Mouse (Mus musculus) heart, embryonic 14.5 days (tissue): ENCODE measurements around the gene Cyp3a41a. TPM values are rescaled to one million over a fixed set of nuclear protein-coding genes. Genes with fewer than 3 reads are reported as not detected.
"Not testable (repeated sequence)": the region's sequence is repeated elsewhere in the genome, so short reads cannot be mapped to it uniquely, and the experiment has no call there.

Experiments used
- ATAC-seq: fragments of 200-750 bp; cut with Nextera tagmentation; 2 replicates; pipeline ENCODE4 v1.8.0; 2017; ENCODE audit warnings: low read depth, moderate TSS enrichment; ENCODE audit not compliant: insufficient number of reproducible peaks, insufficient read depth, low FRiP score
- H3K27ac ChIP-seq, 2 experiments: fragments of 200-500 bp in 1 of 2; fragments of 300-500 bp in 1 of 2; sonication (generic) in 1 of 2; replicated peaks in 1 of 2; 2 replicates each; pipeline ENCODE4 v1.5.1; 2012 to 2014; ENCODE audit warnings: low read depth in 2 of 2, low read length in 2 of 2, control low read depth in 1 of 2, mild to moderate bottlenecking in 1 of 2, mixed read lengths in 1 of 2; ENCODE audit not compliant: control insufficient read depth in 1 of 2, insufficient read depth in 1 of 2
- H3K27me3 ChIP-seq: fragments of 300-500 bp; sonication (generic); 2 replicates; pipeline ENCODE4 v1.6.1; 2014; ENCODE audit warnings: mild to moderate bottlenecking, low read length, control low read depth; ENCODE audit not compliant: control insufficient read depth, insufficient read depth
- H3K36me3 ChIP-seq: fragments of 300-500 bp; sonication (generic); 2 replicates; pipeline ENCODE4 v1.6.1; 2014; ENCODE audit warnings: mild to moderate bottlenecking, control low read depth, low read length, mixed read lengths; ENCODE audit not compliant: control insufficient read depth, insufficient read depth
- H3K4me1 ChIP-seq, 2 experiments: fragments of 200-500 bp in 1 of 2; fragments of 300-500 bp in 1 of 2; sonication (generic) in 1 of 2; 2 replicates each; pipeline ENCODE4 v1.6.1; 2012 to 2014; ENCODE audit warnings: low read length in 2 of 2, control low read depth in 1 of 2, mixed read lengths in 1 of 2; ENCODE audit not compliant: control insufficient read depth in 2 of 2, insufficient read depth in 2 of 2
- H3K4me2 ChIP-seq: fragments of 300-500 bp; sonication (generic); 2 replicates; pipeline ENCODE4 v1.6.1; 2014; ENCODE audit warnings: mild to moderate bottlenecking, low read length
- H3K4me3 ChIP-seq, 2 experiments: fragments of 200-500 bp in 1 of 2; fragments of 300-500 bp in 1 of 2; sonication (generic) in 1 of 2; 2 replicates each; pipeline ENCODE4 v1.5.1; 2012 to 2014; ENCODE audit warnings: low read length in 2 of 2, mild to moderate bottlenecking in 2 of 2, control low read depth in 1 of 2, low read depth in 1 of 2, moderate library complexity in 1 of 2; ENCODE audit not compliant: control insufficient read depth in 1 of 2, insufficient read depth in 1 of 2
- H3K9ac ChIP-seq: fragments of 300-500 bp; sonication (generic); 2 replicates; pipeline ENCODE4 v1.6.1; 2014; ENCODE audit warnings: mild to moderate bottlenecking, low read length
- H3K9me3 ChIP-seq: fragments of 300-500 bp; sonication (generic); 2 replicates; pipeline ENCODE4 v1.6.1; 2016; ENCODE audit warnings: low read length, control low read depth; ENCODE audit not compliant: control insufficient read depth
- WGBS: fragments of 180-500 bp; shearing (Covaris S2); extraction: QIAGEN DNeasy Blood & Tissue Kit; methylation state at CpG from one replicate; pipeline ENCODE4 v1.1.7; 2014; 5-methylcytosine and 5-hydroxymethylcytosine counted together
- polyA plus RNA-seq: library from polyadenylated mRNA; unstranded; fragments of >200 nt; fragmentation: Nextera tagmentation; extraction: Ambion mirVana; gene quantifications from 2 replicates; pipeline ENCODE4 v1.2.1, GENCODE M21; 2014

Cyp3a41a gene
- not detected in 2 replicates for polyA plus RNA-seq

DNA sequence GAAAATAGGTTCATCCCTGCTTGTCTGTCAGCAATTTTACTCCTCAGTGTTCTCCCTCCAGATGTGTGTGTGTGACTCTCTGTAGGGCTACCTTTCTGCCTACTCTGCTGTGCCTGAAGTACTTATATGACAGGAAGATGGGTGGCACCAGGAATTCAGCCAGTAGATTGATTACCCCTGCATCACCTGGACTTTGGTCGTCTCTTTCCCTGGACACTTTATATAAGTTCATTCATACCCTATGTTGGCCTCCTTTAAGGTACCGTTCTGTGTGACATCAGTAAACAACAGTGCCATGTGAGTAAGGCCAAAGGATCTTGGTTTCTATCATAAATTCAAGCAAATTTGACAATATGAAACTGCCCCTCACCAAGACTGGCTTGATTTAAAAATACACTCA is at the start of gene Cyp3a41a:
Gene Cyp3a41a (minus strand): TSS at position 101 of the 400 bp plus-strand sequence.
- WGBS, result 38% methylated on average over 1 of the region's 2 CpGs
- H3K4me3 ChIP-seq, H3K9ac ChIP-seq, H3K27me3 ChIP-seq, H3K4me2 ChIP-seq, H3K27ac ChIP-seq, H3K4me1 ChIP-seq, H3K36me3 ChIP-seq, ATAC-seq, H3K9me3 ChIP-seq: not testable (repeated sequence)

DNA sequence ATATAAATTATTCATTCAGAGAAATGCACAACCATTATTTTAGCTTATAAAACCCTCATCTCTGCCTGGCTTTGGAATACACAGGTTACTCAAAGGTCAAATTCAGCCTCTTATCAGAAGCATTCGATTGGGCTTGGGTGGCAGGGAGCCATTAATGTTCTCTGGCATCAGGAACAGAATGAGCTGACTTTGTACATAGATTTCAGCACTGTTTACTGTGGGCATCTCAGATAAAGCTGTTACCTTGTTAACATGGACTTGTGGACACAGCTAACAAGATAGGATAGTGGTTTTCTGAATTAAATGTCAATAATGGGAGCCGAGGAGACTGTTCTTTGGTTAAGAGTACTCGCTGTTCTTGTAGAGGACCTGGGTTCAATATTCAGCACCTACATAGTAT is 17.6 kb upstream of the Cyp3a41a start:
- H3K4me3 ChIP-seq, H3K9me3 ChIP-seq, H3K27me3 ChIP-seq, H3K27ac ChIP-seq, ATAC-seq, H3K36me3 ChIP-seq, H3K9ac ChIP-seq, H3K4me1 ChIP-seq, H3K4me2 ChIP-seq: not testable (repeated sequence)
- 69% methylated on average over 3 of the region's 3 CpGs for WGBS

DNA sequence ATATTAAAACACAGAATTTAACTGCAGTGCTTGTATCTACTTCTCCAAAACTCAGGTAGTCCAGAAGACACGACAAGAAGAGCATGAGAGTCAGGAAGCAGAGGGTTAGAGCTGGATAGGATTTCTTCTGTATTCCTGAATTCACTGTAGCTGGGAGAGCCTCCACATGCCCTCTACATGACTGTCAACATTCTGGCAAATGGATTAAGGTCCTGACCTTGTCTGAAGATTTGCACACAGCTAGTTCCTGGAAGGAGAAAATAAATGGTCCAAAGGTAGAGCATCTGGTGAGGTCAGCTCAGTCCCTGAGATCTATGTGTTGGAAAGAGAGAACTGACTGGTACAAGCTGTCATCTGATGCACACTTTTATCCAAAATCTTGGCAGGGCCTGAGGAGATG is 5.6 kb downstream of the Cyp3a41a start:
- not testable (repeated sequence) for H3K27ac ChIP-seq, H3K9me3 ChIP-seq, H3K4me2 ChIP-seq, H3K4me1 ChIP-seq, H3K27me3 ChIP-seq, ATAC-seq, H3K36me3 ChIP-seq, H3K4me3 ChIP-seq, H3K9ac ChIP-seq
- 19% methylated on average over 1 of the region's 1 CpGs for WGBS

DNA sequence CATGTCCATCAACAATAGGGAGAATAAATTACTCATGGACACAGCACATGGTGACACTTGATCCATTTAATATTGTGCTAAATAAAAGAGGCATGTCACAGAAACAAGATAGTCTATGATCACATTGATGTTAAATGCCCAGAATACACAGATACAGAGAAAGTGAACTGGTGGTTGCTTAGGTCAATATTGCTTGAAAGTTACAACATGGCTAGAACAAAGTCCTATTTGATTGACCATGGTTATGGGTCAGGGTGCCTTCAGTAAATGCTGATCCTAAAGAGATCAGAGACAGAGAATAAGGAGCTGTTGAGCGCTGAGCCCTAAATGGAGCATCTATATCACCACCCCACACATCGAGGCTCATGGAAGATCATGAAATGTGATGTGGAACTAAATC is 12.6 kb downstream of the Cyp3a41a start:
- WGBS, result 56% methylated on average over 2 of the region's 2 CpGs
- H3K9ac ChIP-seq, H3K4me3 ChIP-seq: not testable (repeated sequence)

DNA sequence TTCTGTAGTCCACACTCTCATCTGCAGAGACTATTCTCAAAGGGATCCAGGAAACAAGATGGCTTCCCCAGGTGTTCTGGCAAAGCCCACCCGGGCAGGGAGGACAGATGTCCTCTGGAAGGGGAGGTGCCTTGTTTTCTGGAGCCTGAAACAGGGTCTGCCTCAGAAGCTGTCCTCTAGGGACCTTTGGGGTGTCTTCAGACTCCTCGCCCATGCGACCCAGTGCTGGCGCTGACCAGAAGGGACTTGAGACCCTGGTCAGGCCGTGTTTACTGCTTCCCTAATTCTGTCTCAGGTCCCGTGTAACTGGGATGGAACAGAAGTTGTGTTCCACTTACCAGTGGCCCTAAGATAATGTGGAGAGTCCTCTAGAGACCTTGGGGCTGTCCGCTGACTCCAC is 57.9 kb downstream of the Cyp3a41a start:
- ATAC-seq, result no peak
- Histone ChIP-seq H3K9me3 (peaks cover 45% of the 10 kb centered on the region), H3K36me3 (no peaks in the 10 kb centered on the region), H3K4me1 (no peaks in the 10 kb centered on the region), H3K9ac (no peak overlapping the region), H3K4me3 (no peak overlapping the region), H3K4me2 (no peak overlapping the region), H3K27me3 (no peaks in the 10 kb centered on the region), H3K27ac (no peak overlapping the region)
- 71% methylated on average over 7 of the region's 7 CpGs for WGBS

More for the DNA sequence above, 12.6 kb downstream of the Cyp3a41a start:
- not testable (repeated sequence) for ATAC-seq, H3K27ac ChIP-seq, H3K4me2 ChIP-seq, H3K4me1 ChIP-seq, H3K27me3 ChIP-seq, H3K9me3 ChIP-seq, H3K36me3 ChIP-seq

DNA sequence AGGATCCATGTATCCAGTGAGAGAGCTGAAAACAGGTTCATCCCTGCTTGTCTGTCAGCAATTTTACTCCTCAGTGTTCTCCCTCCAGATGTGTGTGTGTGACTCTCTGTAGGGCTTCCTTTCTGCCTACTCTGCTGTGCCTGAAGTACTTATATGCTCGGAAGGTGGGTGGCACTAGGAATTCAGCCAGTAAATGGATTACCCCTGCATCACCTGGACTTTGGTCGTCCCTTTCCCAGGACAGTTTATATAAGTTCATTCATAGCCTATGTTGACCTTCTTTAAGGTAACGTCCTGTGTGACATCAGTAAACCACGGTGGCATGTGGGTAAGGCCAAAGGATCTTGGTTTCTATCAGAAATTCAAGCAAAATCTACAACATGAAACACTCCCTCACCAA is 72.2 kb downstream of the Cyp3a41a start:
- H3K4me1 ChIP-seq, result no peaks in the 10 kb centered on the region

More for the DNA sequence above, 72.2 kb downstream of the Cyp3a41a start:
- WGBS, result 57% methylated on average over 4 of the region's 4 CpGs
- H3K9me3 ChIP-seq, result peaks cover 47% of the 10 kb centered on the region
- H3K36me3 ChIP-seq, result no peaks in the 10 kb centered on the region
- no peak for ATAC-seq
- no peak overlapping the region for H3K4me2 ChIP-seq
- no peaks in the 10 kb centered on the region for H3K27me3 ChIP-seq
- H3K27ac ChIP-seq, result no peak overlapping the region
- H3K4me3 ChIP-seq, result no peak overlapping the region
- H3K9ac ChIP-seq, result no peak overlapping the region

Other genes starting within 250 kb of the Cyp3a41a start
- gene Cyp3a41b, start 135.4 kb downstream of the Cyp3a41a start, polyA plus RNA-seq, result not detected in 2 replicates
- gene Cyp3a44, start 85.7 kb upstream of the Cyp3a41a start, polyA plus RNA-seq, result not detected in 2 replicates
- not detected in 2 replicates for gene Cyp3a11, start 159.8 kb upstream of the Cyp3a41a start, polyA plus RNA-seq